Mouse (Mus musculus): ENCODE measurements around the gene Gm3558. TPM values are rescaled to one million over a fixed set of nuclear protein-coding genes. Genes with fewer than 3 reads are reported as not detected.

The Gm3558 gene
- polyA plus RNA-seq (2012; rRNA removed): not detected in 2 replicates

DNA sequence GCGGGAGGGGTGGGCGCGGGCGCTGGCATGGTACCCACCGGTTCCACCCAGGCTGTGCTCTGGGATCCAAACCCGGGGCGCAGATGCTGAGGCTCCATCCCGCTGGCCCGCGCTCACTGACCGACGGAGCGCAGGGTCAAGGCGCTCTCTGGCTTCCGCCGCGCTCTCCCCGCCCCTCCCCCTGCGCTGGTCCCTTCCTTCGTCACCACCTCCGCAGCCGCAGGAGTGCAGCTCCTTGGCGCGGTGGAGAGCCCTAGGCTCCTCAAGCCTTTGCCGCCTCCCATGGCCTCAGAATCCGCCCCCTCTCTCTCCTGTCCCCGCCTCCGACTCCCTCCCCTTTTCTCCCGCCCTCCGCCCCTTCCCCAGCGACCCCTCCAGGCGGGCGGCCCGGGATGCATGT lies at the start of gene Gm3558:
Gene Gm3558 (minus strand): TSS at position 185 of the 400 bp plus-strand sequence.

GRCm38 (mm10) chr14:7595492-7595891 lies 27.1 kb upstream of the Gm3558 start, which contains the start of gene Gm10338:
Gene Gm10338 (minus strand): TSS chr14:7595592.

Other genes with a start within 250 kb of the Gm3558 start
- not detected in 2 replicates for gene Gm5797, start 236.2 kb downstream of the Gm3558 start, polyA plus RNA-seq (2012; rRNA removed)
- not detected in 2 replicates for gene Gm8374, start 203.4 kb downstream of the Gm3558 start, polyA plus RNA-seq (2012; rRNA removed)
- not detected in 2 replicates for gene Gm3755, start 117.6 kb downstream of the Gm3558 start, polyA plus RNA-seq (2012; rRNA removed)
- gene Gm3752, start 84.8 kb downstream of the Gm3558 start, polyA plus RNA-seq (2012; rRNA removed): not detected in 2 replicates
- not detected in 2 replicates for gene Gm10338, start 27.0 kb upstream of the Gm3558 start, polyA plus RNA-seq (2012; rRNA removed)
- not detected in 2 replicates for gene Gm10128, start 75.4 kb upstream of the Gm3558 start, polyA plus RNA-seq (2012; rRNA removed)
- gene Gm26661, start 223.0 kb upstream of the Gm3558 start, polyA plus RNA-seq (2012; rRNA removed): not detected in 2 replicates
- 37.4 and 40.3 TPM in 2 replicates for gene Flnb, start 249.4 kb upstream of the Gm3558 start, polyA plus RNA-seq (2012; rRNA removed)